Mouse (Mus musculus): ENCODE results near the gene Hoxa13.
A peak's percentile ranks its signal among the peaks of the same experiment; 100 is the strongest.

Hoxa13 gene

DNA sequence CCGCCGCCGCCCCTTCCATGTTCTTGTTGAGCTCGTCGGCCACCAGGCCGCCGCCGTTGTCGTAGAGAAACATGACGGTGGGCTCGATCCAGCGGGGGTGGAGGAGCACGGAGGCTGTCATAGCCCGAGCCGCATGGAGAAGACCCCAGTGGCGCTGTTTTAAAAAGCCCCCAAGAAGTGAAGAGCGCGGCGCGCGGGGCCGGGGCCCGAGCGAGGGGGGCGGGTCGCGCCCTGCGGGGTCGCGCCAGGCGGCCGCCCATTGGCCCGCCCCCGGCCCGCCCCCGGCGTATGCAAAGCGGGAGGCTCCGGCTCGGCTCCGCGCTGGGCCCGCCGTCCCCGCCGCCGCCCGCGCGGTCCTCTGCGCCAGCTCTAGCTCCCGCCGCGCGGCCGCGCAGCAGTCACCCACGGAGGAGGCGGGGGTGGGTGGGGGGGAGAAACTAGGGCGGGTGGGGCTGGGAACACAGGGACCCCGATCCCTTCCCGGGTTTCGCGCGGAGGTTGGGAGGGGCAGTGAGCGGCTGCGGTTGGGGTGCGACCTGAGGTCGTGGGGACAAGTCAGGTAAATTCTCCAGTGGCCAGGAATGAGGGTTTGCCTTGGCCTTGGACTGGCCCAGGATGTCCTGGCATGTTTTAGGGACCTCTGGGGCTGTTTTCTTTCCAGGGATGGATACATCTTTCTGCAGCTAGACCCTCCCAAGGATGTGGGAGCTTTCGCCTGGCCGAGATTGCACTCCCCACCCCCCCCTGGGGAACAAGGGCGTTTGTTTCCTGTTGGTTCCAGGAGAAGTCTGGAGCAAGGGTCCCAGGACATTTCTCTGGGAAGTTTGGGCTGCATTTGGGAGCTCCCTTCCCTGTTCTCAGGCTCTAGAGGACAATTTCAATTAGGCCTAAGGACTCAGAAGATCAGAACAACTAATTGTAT, at the start of gene Hoxa13:
Gene Hoxa13 (minus strand): TSS at position 227 of the 922 bp plus-strand sequence.
- no peak for DNase-seq (ENCODE audit: low read depth, low spot score)

DNA sequence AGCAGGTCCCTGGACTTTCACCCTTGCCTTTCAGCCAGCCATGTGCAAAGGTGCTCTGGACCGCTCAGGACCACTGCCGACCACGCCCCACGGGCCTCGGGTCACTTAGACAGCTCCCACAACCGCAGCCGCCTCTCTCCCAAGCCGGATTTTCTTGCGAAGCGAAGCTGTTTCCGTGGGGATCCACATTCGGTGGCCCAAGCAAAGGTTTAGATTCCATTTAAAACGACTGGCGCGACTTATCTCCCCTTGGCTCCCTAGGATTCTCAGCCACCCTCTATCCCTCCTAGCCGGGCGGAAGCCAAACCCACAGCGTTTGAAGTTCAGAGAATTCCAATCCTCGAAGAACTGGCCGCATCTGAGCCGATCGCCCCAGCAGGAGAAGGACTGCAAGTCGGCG, 49.7 kb upstream of the Hoxa13 start:
- DNase-seq (ENCODE audit: low read depth, low spot score): no peak

DNA sequence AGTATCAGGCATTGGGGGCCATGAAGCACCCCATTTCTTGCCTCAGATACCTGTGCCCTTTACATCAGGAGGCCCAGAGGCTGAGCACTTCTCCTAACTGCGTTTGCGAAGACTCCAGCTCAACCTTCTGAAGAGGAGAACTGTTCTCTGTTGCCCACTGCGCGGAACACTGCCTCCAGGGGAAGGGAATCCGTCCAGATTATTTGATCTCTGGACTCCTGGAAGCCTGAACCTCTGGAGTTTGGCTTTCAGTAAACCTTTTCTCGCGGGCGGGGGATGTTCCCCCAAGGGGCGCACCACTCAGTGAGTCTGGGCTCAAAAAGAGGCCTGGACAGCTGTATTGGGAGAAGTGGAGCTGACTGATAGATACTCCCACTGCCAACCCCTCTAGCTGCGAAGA, 49.1 kb upstream of the Hoxa13 start:
- no peak for DNase-seq (ENCODE audit: low read depth, low spot score)

DNA sequence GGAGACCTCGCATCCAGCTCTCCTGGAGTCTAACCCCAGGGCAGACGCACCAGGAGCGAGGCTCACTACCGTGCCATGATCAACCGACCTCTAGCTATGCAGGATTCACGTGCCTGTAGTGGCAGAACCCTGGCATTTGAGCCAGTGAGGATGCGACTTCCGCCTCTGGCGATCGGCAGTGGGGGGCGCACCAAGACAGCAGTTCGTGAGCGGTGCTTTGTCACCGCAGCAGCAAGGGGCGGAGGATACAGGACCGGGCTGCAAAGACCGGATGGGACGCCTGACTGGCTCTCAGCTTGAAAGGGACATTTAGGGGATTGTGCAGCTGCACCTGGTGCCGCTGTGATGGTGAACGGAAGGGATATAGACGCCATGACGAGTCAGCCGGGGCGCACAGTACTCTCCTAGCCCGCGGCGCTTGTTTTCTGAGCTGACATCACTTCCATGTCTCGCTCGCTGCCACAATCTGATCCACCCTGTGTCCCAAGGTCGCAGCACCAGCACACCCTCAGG, 45.3 kb upstream of the Hoxa13 start:
- DNase-seq (ENCODE audit: low read depth, low spot score): peak; percentile 28

DNA sequence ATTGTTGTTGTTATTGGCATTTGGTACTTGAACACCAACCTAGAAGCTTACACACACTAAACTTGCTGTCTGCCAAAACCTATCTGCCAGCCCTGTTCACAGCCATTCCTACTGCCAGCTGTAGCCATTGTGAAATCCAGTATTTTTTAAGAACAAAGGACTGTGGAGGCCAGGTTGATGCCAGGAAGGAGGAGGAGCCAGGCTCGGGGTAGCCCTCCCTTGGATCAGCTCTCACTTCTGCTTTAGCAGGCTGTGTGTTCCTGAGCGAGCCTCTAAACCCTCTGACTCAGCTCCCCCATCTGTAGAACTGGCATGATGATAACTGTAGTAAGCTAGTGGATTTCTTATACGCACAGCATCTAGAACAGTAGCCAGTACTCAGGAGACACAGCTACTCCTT, 42.7 kb upstream of the Hoxa13 start:
- DNase-seq (ENCODE audit: low read depth, low spot score): no peak

DNA sequence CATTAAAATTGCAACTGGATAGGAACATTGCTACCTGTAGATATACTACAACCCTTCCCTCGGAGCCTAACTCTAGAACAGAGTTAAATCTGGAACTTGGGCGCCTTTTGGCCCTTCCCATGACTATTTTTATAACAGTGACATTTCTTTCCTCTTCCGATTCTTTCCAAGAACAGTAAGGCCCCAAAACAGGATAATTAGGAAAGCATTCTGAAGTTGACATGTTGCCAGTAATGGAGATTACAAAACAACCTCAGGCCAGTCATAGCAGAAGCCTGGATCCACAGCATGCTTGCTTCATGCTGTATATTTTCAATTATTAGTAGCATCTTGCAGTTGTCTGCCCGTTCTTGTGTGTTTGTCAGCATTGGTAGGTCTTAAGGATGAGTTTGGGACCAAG, 40.1 kb upstream of the Hoxa13 start:
- no peak for DNase-seq (ENCODE audit: low read depth, low spot score)

DNA sequence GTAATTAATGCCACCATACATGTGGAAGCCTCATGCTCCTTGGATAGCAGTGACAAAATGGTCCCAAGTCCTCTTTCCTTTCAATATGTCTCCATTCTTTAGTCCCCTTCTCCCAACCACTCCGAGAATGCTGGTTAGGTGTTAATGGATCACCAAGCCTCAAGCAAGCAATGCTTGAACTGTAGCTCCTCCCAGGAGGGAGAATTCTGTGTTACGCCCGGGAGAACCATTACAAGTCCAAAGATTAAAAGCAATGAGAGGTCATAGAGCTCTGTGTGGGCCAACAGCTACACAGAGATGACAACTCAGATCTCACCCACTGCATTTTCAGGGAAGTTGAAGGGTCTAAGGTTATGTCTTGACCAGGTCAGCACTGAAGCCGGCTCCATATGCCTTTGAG, 37.8 kb upstream of the Hoxa13 start:
- no peak for DNase-seq (ENCODE audit: low read depth, low spot score)

DNA sequence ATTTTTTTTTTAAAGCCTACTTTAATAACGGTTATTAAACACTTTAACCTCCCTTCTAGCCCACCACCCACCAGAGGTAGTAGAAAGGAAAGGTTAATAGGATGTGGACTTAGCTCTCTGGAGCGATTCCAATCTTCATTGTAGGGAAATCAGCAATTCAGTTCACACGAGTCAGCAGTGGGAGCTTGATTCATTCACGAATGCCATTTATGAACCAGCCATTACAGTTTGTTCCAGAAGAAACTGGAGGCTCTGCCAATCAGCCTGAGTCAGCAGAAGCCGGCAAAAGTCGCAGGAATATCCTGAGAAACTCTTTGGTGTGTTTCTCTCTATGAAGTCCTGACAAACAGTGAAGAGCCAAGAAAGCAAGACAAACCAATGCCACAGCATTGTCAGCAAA, 33.9 kb upstream of the Hoxa13 start:
- no peak for DNase-seq (ENCODE audit: low read depth, low spot score)

DNA sequence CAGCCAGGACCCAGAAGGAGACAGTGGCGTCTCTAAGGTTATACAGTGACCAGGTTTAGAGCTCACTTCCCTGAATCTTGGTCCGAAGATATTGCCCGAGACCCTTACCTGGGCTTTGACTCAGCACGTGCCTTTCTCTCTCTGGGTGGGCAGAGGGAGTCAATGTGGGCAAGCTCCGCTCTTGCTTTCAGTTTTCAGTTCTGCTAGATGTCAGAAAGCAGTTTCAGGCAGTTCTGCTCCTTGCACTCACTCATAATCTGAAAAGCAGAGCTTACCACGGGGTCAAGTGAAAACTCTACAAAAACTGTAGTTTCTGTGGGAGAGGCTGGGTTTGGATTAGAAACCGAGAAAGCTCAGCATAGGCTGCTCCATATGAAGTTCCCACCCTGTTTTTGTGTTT, 31.6 kb upstream of the Hoxa13 start:
- DNase-seq (ENCODE audit: low read depth, low spot score): no peak

DNA sequence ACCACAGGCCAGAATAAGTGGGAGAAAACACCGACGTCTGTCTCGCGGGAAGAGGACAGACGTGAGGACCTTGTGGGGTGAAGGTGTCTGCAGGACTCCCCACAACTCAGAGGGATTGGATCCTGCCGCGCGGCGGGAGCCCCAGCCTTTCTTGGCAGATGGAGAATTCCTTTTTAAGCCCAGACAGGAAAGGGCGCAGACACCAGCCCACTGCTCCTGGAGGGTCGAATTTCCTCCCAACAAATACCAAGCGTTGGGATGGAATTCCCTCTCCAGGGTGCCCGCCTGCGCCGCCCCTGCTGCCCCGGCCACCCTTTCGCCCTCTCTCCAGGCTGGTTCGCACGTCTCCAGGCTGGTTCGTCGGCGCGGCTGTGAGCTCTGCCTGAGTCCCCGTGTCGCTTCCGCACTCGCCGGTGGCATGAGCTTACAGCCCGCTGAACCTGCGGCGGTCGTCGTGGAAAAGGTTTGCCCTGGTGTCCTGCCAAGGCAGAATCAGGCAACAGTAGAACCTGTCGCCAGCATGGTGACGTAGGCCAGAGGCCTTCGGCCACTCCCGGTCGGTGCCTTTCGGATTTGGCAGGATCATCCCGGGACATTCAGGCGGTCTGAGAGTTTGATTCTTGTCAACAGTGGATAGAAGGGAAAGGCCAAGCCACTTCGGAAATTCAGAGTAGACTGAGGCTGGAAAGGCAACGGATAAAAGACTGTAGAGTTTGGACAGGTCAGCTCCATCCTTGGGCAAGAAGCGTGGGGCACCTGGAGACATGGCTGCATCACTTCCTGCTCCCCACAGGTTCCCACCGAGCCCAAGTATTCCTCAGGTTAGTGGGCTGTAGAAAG, 30.6 kb upstream of the Hoxa13 start:
- no peak for DNase-seq (ENCODE audit: low read depth, low spot score)

DNA sequence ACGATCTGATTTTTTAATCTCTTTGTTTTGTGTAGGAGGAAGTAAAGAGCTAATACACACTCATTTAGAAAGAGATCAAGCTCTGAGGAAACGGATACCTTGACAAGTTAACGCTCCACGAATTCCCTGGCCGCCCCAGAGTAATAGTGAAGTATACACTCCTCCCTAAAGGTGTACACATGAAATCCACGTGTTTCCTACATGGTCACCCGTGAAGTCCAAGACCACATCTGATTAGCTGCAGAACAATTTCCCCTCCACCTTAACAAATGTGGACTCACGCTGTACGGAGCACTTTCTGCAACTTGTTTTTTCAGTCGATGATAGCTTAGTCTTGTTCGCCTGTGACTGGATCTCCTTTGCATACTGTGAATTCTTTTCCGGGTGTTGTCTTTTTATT, 29.5 kb upstream of the Hoxa13 start:
- DNase-seq (ENCODE audit: low read depth, low spot score): no peak

DNA sequence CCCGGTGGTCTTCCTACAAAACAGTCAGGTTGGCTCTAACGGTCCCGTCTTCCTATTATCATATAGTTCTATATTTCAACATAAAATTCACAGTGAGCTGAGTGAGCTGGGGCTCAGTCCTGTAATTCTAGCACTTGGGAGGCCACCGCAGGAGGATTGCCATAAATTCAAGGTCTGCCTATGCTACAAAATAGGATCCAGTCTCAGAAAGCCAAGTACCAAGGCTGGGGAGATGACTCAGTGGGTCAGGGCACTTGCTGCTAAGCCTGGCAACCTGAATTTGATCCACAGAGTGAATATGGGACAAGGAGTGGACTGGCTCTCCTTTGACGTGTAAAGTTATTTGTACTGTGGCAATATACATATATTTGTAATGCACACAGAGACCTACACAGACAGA, 23.2 kb upstream of the Hoxa13 start:
- DNase-seq (ENCODE audit: low read depth, low spot score): no peak

DNA sequence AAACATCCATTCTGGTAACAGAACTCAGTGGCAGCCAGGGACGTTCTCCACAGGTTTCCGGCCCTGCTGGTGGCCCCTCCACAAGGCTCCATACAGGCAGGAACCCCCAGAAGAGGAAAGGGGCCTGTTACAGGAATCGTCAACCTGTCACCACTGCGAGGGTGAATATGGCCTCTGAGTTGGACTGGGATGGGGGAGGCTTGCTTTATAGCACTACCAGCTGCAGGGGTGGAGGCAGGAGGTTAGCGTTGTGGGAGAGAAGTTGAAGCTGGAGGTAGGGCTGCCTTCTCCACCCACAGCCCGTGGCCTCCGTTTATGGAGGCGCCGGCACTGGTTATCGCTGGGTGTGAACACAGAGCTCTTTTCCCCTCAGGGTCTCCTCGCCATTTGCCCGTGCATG, 20.4 kb upstream of the Hoxa13 start:
- DNase-seq (ENCODE audit: low read depth, low spot score): no peak

DNA sequence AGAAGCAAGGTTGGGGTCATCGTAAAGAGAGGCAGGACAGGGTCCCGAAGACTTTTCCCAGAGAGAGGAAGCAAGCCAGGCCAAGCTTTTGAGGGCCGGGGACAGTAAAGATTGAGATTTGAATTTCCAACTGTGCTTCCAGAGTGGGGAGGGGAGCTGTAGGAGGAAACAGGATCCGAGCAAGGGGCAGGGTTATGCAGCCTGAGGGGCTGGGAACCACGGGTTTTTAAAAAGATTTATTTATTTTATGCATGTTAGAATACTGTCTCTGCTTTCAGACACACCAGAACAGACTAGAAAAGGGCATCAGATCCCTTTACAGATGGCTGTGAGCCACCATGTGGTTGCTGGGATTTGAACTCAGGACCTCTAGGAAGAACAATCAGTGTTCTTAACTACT, 16.2 kb upstream of the Hoxa13 start:
- no peak for DNase-seq (ENCODE audit: low read depth, low spot score)

DNA sequence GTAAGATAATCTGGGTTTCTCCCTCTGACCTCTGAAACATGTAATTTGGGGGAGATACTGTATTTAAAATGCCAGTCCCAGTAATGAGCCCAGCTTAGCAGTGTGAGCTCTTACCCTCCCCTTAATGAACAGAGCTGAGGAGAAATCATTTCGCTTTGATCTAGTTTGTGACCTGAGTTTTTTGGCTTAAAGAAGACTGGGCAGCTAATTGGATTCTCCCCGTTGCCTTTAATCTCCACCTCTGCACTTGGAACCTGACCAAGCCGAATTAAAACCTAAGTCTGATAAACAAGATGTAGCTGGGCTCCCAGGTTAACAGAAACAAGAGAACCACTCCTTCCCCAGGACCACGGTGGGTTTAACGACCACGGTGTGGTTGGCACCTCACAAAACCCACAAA, 15.7 kb upstream of the Hoxa13 start:
- DNase-seq (ENCODE audit: low read depth, low spot score): no peak

DNA sequence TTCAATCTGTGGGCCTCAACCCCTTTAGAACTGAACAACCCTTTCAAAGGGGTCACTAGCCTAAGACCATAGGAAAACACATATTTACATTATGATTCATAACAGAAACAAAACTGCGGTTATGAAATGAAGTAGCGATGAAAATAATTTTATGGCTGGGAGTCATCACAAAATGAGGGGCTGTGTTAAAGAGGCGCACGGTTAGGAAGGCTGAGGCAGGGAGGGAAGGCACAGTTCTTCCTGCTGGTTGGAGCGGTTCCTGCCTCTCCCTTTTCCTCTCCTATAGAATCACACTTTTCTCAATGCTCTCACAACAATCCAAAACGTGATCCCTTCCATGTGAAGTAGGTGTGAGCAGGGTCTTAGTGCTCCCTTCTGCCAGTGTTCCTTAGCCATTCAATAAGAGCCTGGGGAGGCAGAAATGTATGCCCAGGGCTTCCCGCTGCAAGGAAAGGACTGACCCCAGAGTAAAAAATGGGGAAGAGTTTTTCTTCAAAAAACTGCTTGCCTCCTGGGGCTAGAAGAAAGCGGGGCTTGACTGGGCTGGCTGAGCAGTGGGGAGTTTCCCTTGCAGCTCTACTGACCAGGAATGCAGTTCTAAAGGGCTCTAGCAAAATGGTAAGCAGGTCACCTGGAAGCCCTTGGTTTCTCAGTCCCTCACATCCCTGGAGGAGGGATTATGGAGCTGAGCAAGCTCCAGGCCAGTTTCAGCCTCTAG, 15.0 kb upstream of the Hoxa13 start:
- DNase-seq (ENCODE audit: low read depth, low spot score): no peak

DNA sequence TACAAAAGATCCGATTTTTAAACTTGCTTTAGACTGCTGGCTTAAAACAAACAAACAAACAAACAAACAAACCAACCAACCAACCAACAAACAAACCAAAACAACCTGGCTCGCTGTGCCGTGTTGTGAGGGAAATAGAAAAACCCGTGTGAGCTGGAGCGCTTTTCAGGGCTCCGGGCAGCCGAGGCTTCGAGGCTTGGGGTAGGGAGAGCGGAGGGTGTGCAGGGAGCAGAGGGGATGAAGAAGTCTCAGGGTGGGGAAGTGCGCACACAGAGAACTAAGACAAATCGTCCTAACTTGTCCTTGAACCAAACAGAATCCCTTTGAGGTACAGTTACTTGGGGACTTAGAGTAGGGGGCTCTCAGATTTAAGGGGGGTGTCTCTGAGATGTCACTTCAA, 13.9 kb upstream of the Hoxa13 start:
- no peak for DNase-seq (ENCODE audit: low read depth, low spot score)

DNA sequence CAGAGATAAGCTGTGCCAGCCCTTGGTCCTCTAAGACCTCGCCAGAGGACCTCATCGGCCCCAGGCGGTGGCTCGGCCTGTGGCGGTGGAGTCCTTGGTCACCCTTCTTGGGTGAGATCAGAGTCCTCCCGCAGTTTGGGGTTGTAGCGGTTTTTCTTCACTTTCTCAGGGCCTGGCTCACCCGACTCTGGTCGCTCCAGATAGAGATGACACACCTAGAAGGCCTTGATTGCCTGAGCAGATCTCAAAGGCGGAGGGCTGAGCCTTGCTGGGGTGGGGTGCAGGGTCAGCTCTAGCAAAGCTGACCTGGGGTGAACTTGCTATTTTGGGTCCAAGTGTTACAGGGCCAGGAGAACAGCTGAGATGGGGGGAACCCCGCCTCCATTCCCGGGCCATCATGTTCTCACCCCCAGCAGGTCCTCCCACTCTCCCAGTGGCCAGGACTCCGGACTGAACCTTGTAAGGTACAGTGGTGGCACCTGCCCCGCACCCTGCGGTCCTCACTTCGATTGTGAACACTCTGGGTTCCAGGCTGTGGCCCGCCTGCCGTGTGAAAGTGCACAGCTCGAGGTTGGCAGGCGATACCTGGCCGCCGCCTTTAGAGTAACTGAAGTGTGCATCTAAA, 13.1 kb upstream of the Hoxa13 start:
- no peak for DNase-seq (ENCODE audit: low read depth, low spot score)

DNA sequence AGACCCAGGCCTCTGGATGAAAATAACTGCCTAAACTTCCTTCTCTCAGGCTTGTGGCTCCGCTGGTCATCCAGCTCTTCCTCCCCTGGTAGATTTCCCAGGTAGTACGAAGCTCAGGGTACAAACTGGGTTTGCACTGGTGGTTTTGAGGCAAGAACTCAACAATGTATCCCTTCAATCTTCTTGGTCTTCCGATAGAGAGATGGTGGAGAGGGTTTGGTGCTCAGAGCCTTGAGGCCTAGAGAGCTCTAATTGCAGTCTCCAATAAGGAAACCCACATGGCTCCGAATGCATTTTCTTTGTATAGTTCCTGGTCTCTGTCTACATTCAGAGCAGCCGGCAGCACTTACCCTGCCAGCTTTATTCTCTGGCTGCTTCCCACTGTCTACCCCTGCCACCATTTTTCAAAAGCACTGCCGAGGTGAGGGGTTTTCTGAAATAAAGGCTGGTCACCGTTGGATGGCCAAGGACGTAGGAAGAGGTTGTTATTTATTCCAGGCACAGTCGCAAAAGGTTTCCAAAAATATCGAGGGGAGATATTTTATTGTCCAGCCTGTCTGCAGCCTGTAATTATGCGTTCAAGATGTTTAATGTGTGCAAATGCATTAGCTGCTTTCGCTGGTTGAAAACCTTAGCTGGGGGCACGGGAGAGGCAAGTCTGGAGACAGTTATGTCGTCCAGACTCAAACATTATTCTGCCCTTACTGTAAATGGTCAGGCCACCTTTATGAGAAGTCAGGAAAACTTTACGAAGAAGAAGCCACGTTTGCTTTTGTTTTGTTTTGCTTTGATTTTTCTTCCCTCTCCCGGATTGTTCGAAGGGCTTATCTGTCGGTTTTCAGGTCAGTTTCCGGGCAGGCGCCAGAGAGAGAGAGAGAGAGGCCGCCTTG, 12.3 kb upstream of the Hoxa13 start:
- DNase-seq (ENCODE audit: low read depth, low spot score): no peak

Measured in telencephalon, adult 2 months (tissue).